Mouse (Mus musculus) macrophage (primary cell): ENCODE measurements around the gene Gm10271. TPM values are rescaled to one million over a fixed set of nuclear protein-coding genes. Genes with fewer than 3 reads are reported as not detected.

Experiments used
- H3K27ac ChIP-seq: fragments of 350-480 bp; formaldehyde crosslinking; 2 replicates; pipeline ENCODE4 v1.9.0; 2021
- H3K36me3 ChIP-seq: fragments of 350-480 bp; formaldehyde crosslinking; 2 replicates; pipeline ENCODE4 v1.9.0; 2021; ENCODE audit errors: inconsistent target
- H3K4me3 ChIP-seq: fragments of 350-480 bp; formaldehyde crosslinking; 2 replicates; pipeline ENCODE4 v1.9.0; 2021; ENCODE audit errors: inconsistent target
- H3K79me2 ChIP-seq: fragments of 350-480 bp; formaldehyde crosslinking; 2 replicates; pipeline ENCODE4 v1.9.0; 2021; ENCODE audit errors: inconsistent target
- WGBS: methylation state at CpG from one replicate; pipeline ENCODE4 v1.1.7; 2026; ENCODE audit warnings: inconsistent platforms; ENCODE audit not compliant: missing documents; 5-methylcytosine and 5-hydroxymethylcytosine counted together
- polyA plus RNA-seq: library from polyadenylated mRNA; stranded (reverse); fragments of 250-400 nt; gene quantifications from 3 replicates; pipeline ENCODE4 v1.2.4, GENCODE M21; 2018; ENCODE audit warnings: inconsistent platforms

The Gm10271 gene
- polyA plus RNA-seq, 1 experiment from 2014 or later, result not detected

- Histone ChIP-seq H3K27ac (no peak overlapping the region), H3K4me3 (no peak overlapping the region), H3K79me2 (no peaks in the 10 kb centered on the region), H3K36me3 (no peaks in the 10 kb centered on the region)
- 93% methylated on average over 9 of the region's 9 CpGs for WGBS
Observed at GRCm38 (mm10) chr10:116912850-116913249, 59.6 kb downstream of the Gm10271 start.

GRCm38 (mm10) chr10:116908901-116909642 lies 63.3 kb downstream of the Gm10271 start:
- H3K4me3 ChIP-seq, result no peak overlapping the region
- no peaks in the 10 kb centered on the region for H3K79me2 ChIP-seq
- no peaks in the 10 kb centered on the region for H3K36me3 ChIP-seq
- 93% methylated on average over 15 of the region's 15 CpGs for WGBS
- H3K27ac ChIP-seq, result no peak overlapping the region

Other genes with a start within 250 kb of the Gm10271 start
- not detected in 3 replicates for gene Myrfl, start 75.7 kb downstream of the Gm10271 start, polyA plus RNA-seq
- gene Rab3ip, start 21.8 kb downstream of the Gm10271 start, polyA plus RNA-seq, result 2.7 to 2.9 TPM (median 2.8 TPM) in 3 replicates
- 0.04 TPM in 1 of 3 replicates, not detected in the others for gene Best3, start 13.7 kb upstream of the Gm10271 start, polyA plus RNA-seq
- gene Lrrc10, start 72.7 kb upstream of the Gm10271 start, polyA plus RNA-seq, result not detected in 3 replicates
- 127 to 262 TPM (median 206 TPM) in 3 replicates for gene Cct2, start 91.2 kb upstream of the Gm10271 start, polyA plus RNA-seq
- 10.7 to 14.5 TPM (median 13.7 TPM) in 3 replicates for gene Frs2, start 175.9 kb upstream of the Gm10271 start, polyA plus RNA-seq